Mouse (Mus musculus) kidney, embryonic 16.5 days (tissue): ENCODE results near the gene Itpr2. TPM values are rescaled to one million over a fixed set of nuclear protein-coding genes. Genes with fewer than 3 reads are reported as not detected.

ENCODE experiments used
- ATAC-seq: fragments of 200-750 bp; cut with Nextera tagmentation; 2 replicates; pipeline ENCODE4 v1.8.0; 2017; ENCODE audit warnings: moderate TSS enrichment; ENCODE audit not compliant: low FRiP score, low TSS enrichment
- H3K27ac ChIP-seq: fragments of 300-500 bp; sonication (generic); 2 replicates; pipeline ENCODE4 v1.5.1; 2014; ENCODE audit warnings: low read length
- H3K27me3 ChIP-seq: fragments of 300-500 bp; sonication (generic); 2 replicates; pipeline ENCODE4 v1.6.1; 2014; ENCODE audit warnings: low read length, control low read depth, mixed read lengths; ENCODE audit not compliant: insufficient read depth
- H3K36me3 ChIP-seq: fragments of 300-500 bp; sonication (generic); 2 replicates; pipeline ENCODE4 v1.6.1; 2014; ENCODE audit warnings: low read length, control low read depth, mixed read lengths; ENCODE audit not compliant: insufficient read depth
- H3K4me1 ChIP-seq: fragments of 300-500 bp; sonication (generic); 2 replicates; pipeline ENCODE4 v1.6.1; 2014; ENCODE audit warnings: low read length, control low read depth, mixed read lengths; ENCODE audit not compliant: insufficient read depth
- H3K4me2 ChIP-seq: fragments of 300-500 bp; sonication (generic); replicated peaks from 2 replicates; pipeline ENCODE4 v1.6.1; 2014; ENCODE audit warnings: low read depth, low read length
- H3K4me3 ChIP-seq: fragments of 300-500 bp; sonication (generic); 2 replicates; pipeline ENCODE4 v1.5.1; 2014; ENCODE audit warnings: mild to moderate bottlenecking, low read length
- H3K9ac ChIP-seq: fragments of 300-500 bp; sonication (generic); replicated peaks from 2 replicates; pipeline ENCODE4 v1.6.1; 2014; ENCODE audit warnings: low read length
- H3K9me3 ChIP-seq: fragments of 300-500 bp; sonication (generic); 2 replicates; pipeline ENCODE4 v1.6.1; 2016; ENCODE audit warnings: low read length, control low read depth
- WGBS: fragments of 180-500 bp; shearing (Covaris S2); extraction: QIAGEN DNeasy Blood & Tissue Kit; methylation state at CpG from one replicate; pipeline ENCODE4 v1.1.7; 2014; 5-methylcytosine and 5-hydroxymethylcytosine counted together
- polyA plus RNA-seq: library from polyadenylated mRNA; unstranded; fragments of >200 nt; fragmentation: Nextera tagmentation; extraction: Ambion mirVana; gene quantifications from 2 replicates; pipeline ENCODE4 v1.2.1, GENCODE M21; 2015

Gene Itpr2
- polyA plus RNA-seq, 1 experiment from 2014 or later = 14.0 TPM

DNA sequence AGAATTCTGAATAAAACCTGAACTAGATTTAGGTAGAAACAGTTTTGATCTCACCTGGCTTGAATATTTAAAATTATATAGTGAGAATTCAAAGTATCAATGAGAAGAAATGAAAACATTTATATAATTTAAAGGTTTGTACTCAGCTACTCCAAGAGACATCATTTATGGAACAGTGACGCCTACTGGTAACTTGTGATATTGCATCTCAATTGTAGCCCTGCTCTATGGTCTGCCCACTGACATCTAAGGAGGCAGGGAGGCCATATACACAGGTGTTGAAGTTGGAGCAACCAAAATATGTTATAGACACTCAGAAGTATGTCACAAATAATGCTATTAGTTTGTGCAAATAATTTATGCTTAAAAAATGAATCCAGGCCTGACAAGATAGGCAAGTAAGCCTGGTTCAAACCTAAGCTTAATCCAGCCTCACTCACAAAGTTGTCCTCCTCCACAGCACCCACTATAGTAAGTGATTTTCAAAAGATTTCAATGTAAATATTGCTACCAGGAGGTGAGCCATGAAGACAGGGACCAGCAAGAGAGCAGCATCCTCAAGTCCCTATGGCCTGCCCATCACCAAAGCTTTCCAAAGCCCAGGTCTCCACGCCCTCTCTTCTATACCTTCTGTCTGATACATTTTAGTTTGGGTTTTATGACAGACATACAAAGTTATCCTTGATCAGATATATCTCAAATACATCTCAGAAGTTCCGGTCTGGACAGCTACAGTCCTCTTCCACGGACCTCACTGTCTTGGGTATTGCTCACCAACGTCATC lies 229.6 kb downstream of the Itpr2 start:
- Histone ChIP-seq H3K4me1 (peaks cover 9% of the 10 kb centered on the region), H3K27ac (no peak overlapping the region), H3K9ac (no peak overlapping the region), H3K9me3 (no peaks in the 10 kb centered on the region), H3K4me2 (no peak overlapping the region), H3K36me3 (no peaks in the 10 kb centered on the region), H3K27me3 (no peaks in the 10 kb centered on the region), H3K4me3 (no peak overlapping the region)
- WGBS = 76% methylated on average over 5 of the region's 5 CpGs
- no peak for ATAC-seq

DNA sequence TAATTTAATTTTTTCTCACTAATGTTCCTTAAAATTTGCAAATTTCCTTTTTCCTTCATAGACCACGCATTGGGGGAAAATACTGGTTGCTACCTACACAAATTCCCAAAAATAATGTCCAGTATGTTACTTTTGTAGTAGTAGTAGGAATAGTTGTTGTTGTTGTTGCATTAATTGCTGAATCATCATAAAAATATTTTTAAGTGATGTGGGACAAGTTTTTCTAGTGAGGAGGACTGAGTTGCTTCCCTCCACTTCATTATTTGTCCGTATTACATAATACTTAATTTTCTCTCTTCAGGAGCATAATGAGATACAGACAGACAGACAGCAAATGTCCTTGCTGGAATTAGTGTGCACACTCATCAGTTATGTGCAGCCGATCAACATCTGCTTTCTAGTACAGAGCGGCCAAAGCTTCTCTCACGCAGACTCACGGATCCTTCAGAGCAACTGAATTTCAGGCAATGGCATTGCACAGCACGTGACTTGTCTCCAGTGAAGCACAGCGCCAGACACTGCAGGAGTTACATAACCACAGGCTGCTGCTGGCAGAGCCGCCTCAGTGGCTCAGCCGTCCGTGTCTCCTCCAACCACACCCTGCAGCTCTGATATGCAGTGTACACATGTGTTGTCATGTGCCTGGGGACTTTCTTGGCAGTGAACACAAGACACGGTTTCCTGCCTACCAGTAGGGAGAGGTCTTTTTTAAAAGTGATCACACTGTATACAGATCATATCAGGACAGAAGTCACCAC lies 231.1 kb downstream of the Itpr2 start:
- Histone ChIP-seq H3K27ac (no peak overlapping the region), H3K4me2 (no peak overlapping the region), H3K4me1 (peaks cover 9% of the 10 kb centered on the region), H3K9me3 (no peaks in the 10 kb centered on the region), H3K9ac (no peak overlapping the region), H3K27me3 (no peaks in the 10 kb centered on the region), H3K36me3 (no peaks in the 10 kb centered on the region), H3K4me3 (no peak overlapping the region)
- WGBS = 44% methylated on average over 12 of the region's 12 CpGs
- ATAC-seq = peak; percentile 97

- no peaks in the 10 kb centered on the region for H3K27me3 ChIP-seq
- 38% methylated on average over 5 of the region's 5 CpGs for WGBS
- no peaks in the 10 kb centered on the region for H3K9me3 ChIP-seq
- no peak overlapping the region for H3K9ac ChIP-seq
- H3K4me3 ChIP-seq = no peak overlapping the region
- no peaks in the 10 kb centered on the region for H3K36me3 ChIP-seq
- peaks cover 9% of the 10 kb centered on the region for H3K4me1 ChIP-seq
- ATAC-seq = no peak
- no peak overlapping the region for H3K4me2 ChIP-seq
- H3K27ac ChIP-seq = no peak overlapping the region
Observed at GRCm38 (mm10) chr6:146270162-146270561, 231.9 kb downstream of the Itpr2 start.

- Histone ChIP-seq H3K27me3 (no peaks in the 10 kb centered on the region), H3K4me3 (no peak overlapping the region), H3K36me3 (no peaks in the 10 kb centered on the region), H3K4me1 (peaks cover 9% of the 10 kb centered on the region), H3K9me3 (no peaks in the 10 kb centered on the region), H3K9ac (no peak overlapping the region), H3K4me2 (no peak overlapping the region), H3K27ac (no peak overlapping the region)
- WGBS = 94% methylated on average over 5 of the region's 5 CpGs
- ATAC-seq = no peak
Observed at GRCm38 (mm10) chr6:146269291-146269690, 232.7 kb downstream of the Itpr2 start.

DNA sequence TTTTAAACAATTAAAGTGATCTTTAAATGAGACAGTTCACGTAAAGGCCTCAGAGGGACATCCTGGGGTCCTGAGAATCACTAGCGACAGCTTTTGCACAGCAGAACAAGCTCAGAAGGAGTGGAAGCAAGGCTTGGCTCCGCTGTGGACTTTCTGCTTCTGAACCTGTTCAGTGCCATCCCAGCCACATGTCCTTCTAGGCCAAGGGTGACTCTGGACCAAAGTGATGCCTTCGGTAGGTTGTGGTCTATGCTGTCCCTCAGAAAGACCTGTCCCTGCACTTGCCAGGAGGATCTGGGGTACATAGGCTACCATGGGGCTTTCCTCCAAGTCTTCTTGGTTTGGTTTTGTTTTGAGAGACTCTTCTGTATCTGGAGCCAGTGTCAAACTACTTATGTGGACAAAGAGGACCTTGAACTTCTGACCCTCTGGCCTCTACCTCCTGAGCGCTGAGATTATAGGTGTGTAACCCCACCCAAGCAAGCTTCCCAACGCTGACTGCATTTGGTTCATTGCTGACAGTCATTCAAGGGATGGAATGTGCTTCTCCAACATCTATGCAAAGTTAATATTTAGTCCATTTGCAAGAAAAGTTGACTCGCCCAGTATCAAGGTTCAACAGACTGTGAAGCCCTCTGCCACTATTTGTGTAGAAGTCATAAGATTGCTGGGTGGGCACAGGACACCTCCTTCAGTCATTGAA lies 241.2 kb downstream of the Itpr2 start:
- peak; percentile 87 for ATAC-seq
- WGBS = 78% methylated on average over 7 of the region's 7 CpGs
- no peak overlapping the region for H3K4me2 ChIP-seq
- no peak overlapping the region for H3K9ac ChIP-seq
- H3K9me3 ChIP-seq = peaks cover 3% of the 10 kb centered on the region; the same call in 1 of the 2 replicates
- no peaks in the 10 kb centered on the region for H3K4me1 ChIP-seq
- no peaks in the 10 kb centered on the region for H3K36me3 ChIP-seq
- H3K4me3 ChIP-seq = no peak overlapping the region
- no peaks in the 10 kb centered on the region for H3K27me3 ChIP-seq
- H3K27ac ChIP-seq = peak overlapping the region; percentile 76

GRCm38 (mm10) chr6:146258751-146259150 lies 243.3 kb downstream of the Itpr2 start:
- Histone ChIP-seq H3K4me3 (no peak overlapping the region), H3K36me3 (no peaks in the 10 kb centered on the region), H3K4me2 (no peak overlapping the region), H3K27ac (no peak overlapping the region), H3K27me3 (no peaks in the 10 kb centered on the region), H3K9ac (no peak overlapping the region), H3K4me1 (no peaks in the 10 kb centered on the region), H3K9me3 (peaks cover 3% of the 10 kb centered on the region; the same call in 1 of the 2 replicates)
- WGBS = 97% methylated on average over 5 of the region's 5 CpGs
- ATAC-seq = no peak

DNA sequence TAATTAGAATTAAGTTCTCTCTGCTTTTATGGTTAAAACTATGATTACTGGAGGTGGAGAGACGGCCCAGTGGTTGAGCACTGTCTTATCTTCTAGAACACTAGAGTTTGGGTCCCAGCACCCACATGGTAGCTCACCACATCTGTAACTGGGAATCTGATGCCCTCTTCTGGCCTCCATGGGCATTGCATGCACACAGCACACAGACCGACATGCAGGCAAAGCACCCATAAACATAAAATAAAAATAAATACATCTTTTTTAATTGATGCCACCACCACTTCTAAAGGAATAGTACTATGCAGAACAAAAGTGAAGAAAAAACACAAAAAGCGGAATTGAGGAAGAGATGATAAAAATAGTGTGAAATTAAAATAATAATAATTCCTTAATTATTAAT lies 243.8 kb downstream of the Itpr2 start:
- Histone ChIP-seq H3K4me2 (no peak overlapping the region), H3K27me3 (no peaks in the 10 kb centered on the region), H3K36me3 (no peaks in the 10 kb centered on the region), H3K4me1 (no peaks in the 10 kb centered on the region), H3K9me3 (peaks cover 3% of the 10 kb centered on the region; the same call in 1 of the 2 replicates), H3K27ac (no peak overlapping the region), H3K9ac (no peak overlapping the region), H3K4me3 (no peak overlapping the region)
- WGBS = 94% methylated on average over 3 of the region's 3 CpGs
- ATAC-seq = no peak

DNA sequence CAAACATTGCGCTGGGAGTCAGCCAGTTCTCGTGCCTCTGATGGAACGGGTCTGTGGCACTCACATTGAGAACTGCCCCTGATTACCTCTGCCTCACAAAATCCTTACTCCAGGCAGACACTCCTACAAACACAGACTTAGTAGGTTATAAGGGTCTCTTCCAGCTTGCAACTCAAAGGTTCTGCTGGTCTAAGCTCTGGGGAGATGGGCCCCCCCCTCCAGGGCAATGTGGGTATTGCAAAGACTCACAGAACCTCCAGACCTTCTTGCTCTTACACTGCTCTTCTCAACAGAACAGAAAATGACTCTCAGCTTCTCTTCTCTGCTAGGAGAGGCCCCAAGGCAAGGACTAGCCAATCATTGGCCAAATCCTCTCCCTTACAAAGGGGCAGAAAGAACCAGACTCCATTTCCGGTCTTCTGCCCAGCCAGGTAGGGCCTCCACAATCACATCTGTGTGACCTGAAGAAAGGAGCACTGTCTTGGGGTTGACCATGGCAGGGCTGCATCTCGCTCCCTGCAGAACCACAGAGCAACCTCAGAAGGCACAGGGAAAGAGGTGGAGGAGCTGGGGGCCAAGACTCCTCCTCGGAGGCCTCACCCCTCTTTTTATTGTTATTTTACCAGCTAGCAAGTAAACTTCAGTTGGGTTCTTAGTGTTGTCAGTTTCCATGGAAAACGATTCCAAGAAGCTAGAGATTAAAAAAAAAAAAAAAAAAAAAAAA lies 244.9 kb downstream of the Itpr2 start:
- Histone ChIP-seq H3K27ac (no peak overlapping the region), H3K36me3 (no peaks in the 10 kb centered on the region), H3K4me1 (no peaks in the 10 kb centered on the region), H3K4me2 (no peak overlapping the region), H3K9me3 (peaks cover 3% of the 10 kb centered on the region; the same call in 1 of the 2 replicates), H3K27me3 (no peaks in the 10 kb centered on the region), H3K9ac (no peak overlapping the region), H3K4me3 (no peak overlapping the region)
- no peak for ATAC-seq
- 86% methylated on average over 7 of the region's 7 CpGs for WGBS

DNA sequence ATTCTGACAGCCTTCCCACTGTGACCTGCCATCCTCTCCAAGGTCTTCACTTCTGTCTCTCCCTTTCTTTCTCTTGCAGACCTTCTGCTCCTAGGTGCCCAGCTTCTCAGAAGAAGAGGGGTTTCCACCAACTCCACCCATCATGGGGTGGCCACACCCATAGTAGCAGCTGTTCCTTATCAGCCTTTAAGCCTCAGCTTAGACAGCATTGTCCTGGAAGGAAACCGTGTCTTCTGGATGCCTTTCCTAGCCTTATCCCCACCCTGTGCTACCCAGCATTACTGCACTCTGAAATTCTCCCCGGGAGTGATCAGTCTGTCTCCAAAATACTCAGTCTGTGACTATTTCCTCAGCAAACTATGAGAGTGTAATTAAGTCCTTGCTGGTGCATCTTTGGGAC lies 245.6 kb downstream of the Itpr2 start:
- Histone ChIP-seq H3K36me3 (no peaks in the 10 kb centered on the region), H3K4me2 (no peak overlapping the region), H3K27me3 (no peaks in the 10 kb centered on the region), H3K4me3 (no peak overlapping the region), H3K9ac (no peak overlapping the region), H3K4me1 (no peaks in the 10 kb centered on the region), H3K9me3 (peaks cover 3% of the 10 kb centered on the region; the same call in 1 of the 2 replicates), H3K27ac (no peak overlapping the region)
- 45% methylated on average over 2 of the region's 2 CpGs for WGBS
- no peak for ATAC-seq
